Mouse (Mus musculus): ENCODE data around the gene Fgfr3.

DNA sequence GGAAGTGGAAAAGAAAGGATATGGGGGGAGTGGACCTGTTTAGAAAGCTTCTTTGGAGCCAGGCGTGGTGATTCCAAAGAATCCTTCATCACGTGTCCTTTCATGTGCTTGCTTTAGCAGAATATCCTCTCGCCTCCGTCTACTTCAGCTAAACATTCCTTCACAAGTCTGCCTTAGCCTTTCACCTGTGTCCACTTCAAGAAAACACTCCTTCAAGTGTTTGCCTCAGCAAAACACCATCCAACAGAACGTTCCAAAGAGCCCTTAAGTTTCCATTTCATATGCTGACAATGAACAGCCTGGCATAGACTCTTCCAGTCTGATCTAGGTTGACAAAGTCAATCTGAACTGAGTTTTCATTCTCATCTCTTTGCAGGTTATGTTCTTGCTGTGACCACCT lies 43.2 kb upstream of the Fgfr3 start:
- no peak for TF ChIP-seq CTCF (IDR thresholded peaks at IDR 0.05; ENCODE audit: insufficient read depth, low read depth, low read length)
- no peak for TF ChIP-seq POLR2A (IDR thresholded peaks at IDR 0.05; ENCODE audit: insufficient read depth, low read depth, low read length)
